Comparison of ENCODE assay signal across 11 mouse cellular contexts in genomic region chr5:139553446-139554273, GRCm38 (mm10). TPM values are rescaled to one million over a fixed set of nuclear protein-coding genes. Genes with fewer than 3 reads are reported as not detected.
A peak's percentile ranks its signal among the peaks of the same experiment; 100 is the strongest.
DNase-seq lines count a peak whose midpoint lies in the region; ATAC-seq lines count a peak whose summit lies in the region.
"Had no signal": no experiment of that assay in that cellular context is flagged by ENCODE, and none has a peak within 500 bp of the region (broad histone marks: within the 10 kb centered on the region; RNA-seq: fewer than 3 reads in every experiment).

No protein-coding gene starts in this region.

- H3K27me3 ChIP-seq in forebrain, embryonic 12.5 days, result peaks cover 94% of the 10 kb centered on the region
- peaks cover 68% of the 10 kb centered on the region for H3K27me3 ChIP-seq in forebrain, embryonic 16.5 days (replicated peaks; ENCODE audit: control insufficient read depth, insufficient read depth, low read length)
- peaks cover 74% of the 10 kb centered on the region for H3K27me3 ChIP-seq in embryonic facial prominence, embryonic 11.5 days (ENCODE audit: control insufficient read depth, insufficient read depth, low read length)
- peaks cover 70% of the 10 kb centered on the region for H3K27me3 ChIP-seq in midbrain, embryonic 14.5 days (ENCODE audit: control insufficient read depth, insufficient read depth, low read length)
- H3K27me3 ChIP-seq in heart, embryonic 12.5 days (replicated peaks), result peaks cover 92% of the 10 kb centered on the region

- H3K27ac ChIP-seq in forebrain, embryonic 12.5 days, result peak overlapping the region; percentile 81; the same call in 1 of the 2 replicates
- no peak overlapping the region for H3K27ac ChIP-seq in forebrain, embryonic 16.5 days (ENCODE audit: low read length)
- no peak overlapping the region for H3K27ac ChIP-seq in embryonic facial prominence, embryonic 11.5 days (replicated peaks; ENCODE audit: low read depth, low read length)
- peak overlapping the region; percentile 94 for H3K27ac ChIP-seq in midbrain, embryonic 14.5 days (replicated peaks; ENCODE audit: low read depth, low read length)
- no peak overlapping the region for H3K27ac ChIP-seq in heart, embryonic 12.5 days (ENCODE audit: poor library complexity, severe bottlenecking)

- no peak for ATAC-seq in forebrain, embryonic 12.5 days (ENCODE audit: low FRiP score)
- ATAC-seq in forebrain, embryonic 16.5 days, result no peak
- ATAC-seq in embryonic facial prominence, embryonic 11.5 days (replicated peaks; ENCODE audit: insufficient number of reproducible peaks, low FRiP score, low TSS enrichment, low read depth), result no peak
- no peak for ATAC-seq in midbrain, embryonic 14.5 days (ENCODE audit: low FRiP score, low TSS enrichment)
- ATAC-seq in heart, embryonic 12.5 days (ENCODE audit: insufficient number of reproducible peaks, low FRiP score), result no peak
- ATAC-seq: forebrain, embryonic 14.5 days had no signal

- peaks cover 61% of the 10 kb centered on the region for H3K4me1 ChIP-seq in forebrain, embryonic 12.5 days
- peaks cover 12% of the 10 kb centered on the region for H3K4me1 ChIP-seq in forebrain, embryonic 16.5 days (replicated peaks; ENCODE audit: control insufficient read depth, insufficient read depth, low read length)
- H3K4me1 ChIP-seq in embryonic facial prominence, embryonic 11.5 days (ENCODE audit: control insufficient read depth, insufficient read depth, low read length), result peaks cover 2% of the 10 kb centered on the region
- peaks cover 39% of the 10 kb centered on the region for H3K4me1 ChIP-seq in midbrain, embryonic 14.5 days (ENCODE audit: control insufficient read depth, insufficient read depth, low read length)
- peaks cover 12% of the 10 kb centered on the region; the same call in 1 of the 2 replicates for H3K4me1 ChIP-seq in heart, embryonic 12.5 days (replicated peaks)

- H3K9ac ChIP-seq in forebrain, embryonic 12.5 days, result no peak overlapping the region
- H3K9ac ChIP-seq in forebrain, embryonic 16.5 days (replicated peaks; ENCODE audit: low read depth, low read length), result no peak overlapping the region
- no peak overlapping the region for H3K9ac ChIP-seq in embryonic facial prominence, embryonic 11.5 days (replicated peaks; ENCODE audit: low read length)
- no peak overlapping the region for H3K9ac ChIP-seq in midbrain, embryonic 14.5 days (replicated peaks; ENCODE audit: low read length)
- H3K9ac ChIP-seq in heart, embryonic 12.5 days, result no peak overlapping the region

- H3K4me3 ChIP-seq in forebrain, embryonic 12.5 days (replicated peaks), result peak overlapping the region; percentile 17; the same call in 1 of the 2 replicates
- no peak overlapping the region for H3K4me3 ChIP-seq in forebrain, embryonic 16.5 days (replicated peaks; ENCODE audit: low read length)
- no peak overlapping the region for H3K4me3 ChIP-seq in embryonic facial prominence, embryonic 11.5 days (ENCODE audit: low read depth, low read length)
- no peak overlapping the region for H3K4me3 ChIP-seq in midbrain, embryonic 14.5 days (replicated peaks; ENCODE audit: low read depth, low read length)
- no peak overlapping the region for H3K4me3 ChIP-seq in heart, embryonic 12.5 days

- 1% methylated on average over 29 of the region's 29 CpGs for WGBS in forebrain, embryonic 12.5 days
- 2% methylated on average over 29 of the region's 29 CpGs for WGBS in forebrain, embryonic 16.5 days
- WGBS in embryonic facial prominence, embryonic 11.5 days, result 3% methylated on average over 28 of the region's 29 CpGs
- 3% methylated on average over 28 of the region's 29 CpGs for WGBS in midbrain, embryonic 14.5 days
- whole genome bisulfite sequencing in heart, embryonic 12.5 days, result 3% methylated on average over 29 of the region's 29 CpGs

- H3K36me3 ChIP-seq in forebrain, embryonic 12.5 days (replicated peaks), result no peaks in the 10 kb centered on the region
- H3K36me3 ChIP-seq in forebrain, embryonic 16.5 days (ENCODE audit: control insufficient read depth, insufficient read depth), result no peaks in the 10 kb centered on the region
- no peaks in the 10 kb centered on the region for H3K36me3 ChIP-seq in embryonic facial prominence, embryonic 11.5 days (replicated peaks; ENCODE audit: control insufficient read depth, insufficient read depth, low read depth, low read length)
- H3K36me3 ChIP-seq in midbrain, embryonic 14.5 days (ENCODE audit: control insufficient read depth, insufficient read depth, low read length), result no peaks in the 10 kb centered on the region
- no peaks in the 10 kb centered on the region for H3K36me3 ChIP-seq in heart, embryonic 12.5 days

- peak overlapping the region; percentile 17; the same call in 1 of the 2 replicates for H3K4me2 ChIP-seq in forebrain, embryonic 12.5 days
- no peak overlapping the region for H3K4me2 ChIP-seq in forebrain, embryonic 16.5 days (ENCODE audit: low read length)
- H3K4me2 ChIP-seq in embryonic facial prominence, embryonic 11.5 days (ENCODE audit: low read depth, low read length), result no peak overlapping the region; the same call in 1 of the 2 replicates
- peak overlapping the region; percentile 60 for H3K4me2 ChIP-seq in midbrain, embryonic 14.5 days (ENCODE audit: low read length)
- no peak overlapping the region for H3K4me2 ChIP-seq in heart, embryonic 12.5 days

- peak; percentile 76 for DNase-seq in ES-CJ7 (ENCODE audit: low read depth, low spot score)
- peak; percentile 2 for DNase-seq in embryonic facial prominence, embryonic 11.5 days (ENCODE audit: low spot score)
- DNase-seq in midbrain, embryonic 14.5 days, result peak; percentile 48
- no peak for DNase-seq in layer of hippocampus, adult 9-10 months (ENCODE audit: low spot score)
- DNase-seq: heart, adult 18-20 months; lung, adult 18-20 months; thymus, adult 2 months had no signal

- H3K9me3 ChIP-seq in forebrain, embryonic 12.5 days, result no peaks in the 10 kb centered on the region
- no peaks in the 10 kb centered on the region for H3K9me3 ChIP-seq in forebrain, embryonic 16.5 days (ENCODE audit: control insufficient read depth, low read length)
- no peaks in the 10 kb centered on the region for H3K9me3 ChIP-seq in embryonic facial prominence, embryonic 11.5 days (replicated peaks; ENCODE audit: control insufficient read depth, low read length)
- H3K9me3 ChIP-seq in midbrain, embryonic 14.5 days (ENCODE audit: control insufficient read depth, low read length), result no peaks in the 10 kb centered on the region
- H3K9me3 ChIP-seq in heart, embryonic 12.5 days (replicated peaks), result no peaks in the 10 kb centered on the region

RNA-seq across cellular contexts. Expression of gene Uncx, which starts 10.4 kb away (rescaled TPM):
- polyA plus RNA-seq in forebrain, embryonic 12.5 days (2016; fragmentation: Nextera tagmentation; extraction: Ambion mirVana), result 32.5 and 37.0 TPM in 2 replicates
- 1.6 and 6.4 TPM in 2 replicates for polyA plus RNA-seq in forebrain, embryonic 16.5 days (2015; fragmentation: Nextera tagmentation; extraction: Ambion mirVana)
- 3.0 and 5.9 TPM in 2 replicates for polyA plus RNA-seq in embryonic facial prominence, embryonic 11.5 days (2014; fragmentation: Nextera tagmentation; extraction: Ambion mirVana)
- 39.6 and 44.0 TPM in 2 replicates for polyA plus RNA-seq in midbrain, embryonic 14.5 days (2014; fragmentation: Nextera tagmentation; extraction: Ambion mirVana)
- polyA plus RNA-seq in heart, embryonic 12.5 days (2016; fragmentation: Nextera tagmentation; extraction: Ambion mirVana), result 0.09 TPM in 1 of 2 replicates, not detected in the other

Comparison
In these comparisons a context has a peak if more than half of its experiments do, and no peak if none do; other contexts are left out.
1. H3K27ac ChIP-seq: peak in forebrain, embryonic 12.5 days (single experiment) and midbrain, embryonic 14.5 days (single experiment); none in forebrain, embryonic 16.5 days (single experiment), embryonic facial prominence, embryonic 11.5 days (single experiment) and heart, embryonic 12.5 days (single experiment).
2. H3K4me2 ChIP-seq: peak in forebrain, embryonic 12.5 days (single experiment) and midbrain, embryonic 14.5 days (single experiment); none in forebrain, embryonic 16.5 days (single experiment), embryonic facial prominence, embryonic 11.5 days (single experiment) and heart, embryonic 12.5 days (single experiment).